Mouse (Mus musculus) liver, embryonic 11.5 days (tissue): ENCODE measurements around the gene Popdc3. TPM values are rescaled to one million over a fixed set of nuclear protein-coding genes. Genes with fewer than 3 reads are reported as not detected.
"Not testable (repeated sequence)": the region's sequence is repeated elsewhere in the genome, so short reads cannot be mapped to it uniquely, and the experiment has no call there.

Experiments used
- ATAC-seq: fragments of 200-750 bp; cut with Nextera tagmentation; replicated peaks from 2 replicates; pipeline ENCODE4 v1.8.0; 2017; ENCODE audit warnings: moderate number of reproducible peaks, mild to moderate bottlenecking, moderate TSS enrichment, moderate library complexity; ENCODE audit not compliant: low FRiP score
- DNase-seq: peaks from one replicate; pipeline ENCODE4 v3.0.0-alpha.2; 2017; ENCODE audit warnings: low spot score
- H3K27ac ChIP-seq: fragments of 300-500 bp; sonication (generic); 2 replicates; pipeline ENCODE4 v1.5.1; 2014; ENCODE audit warnings: mild to moderate bottlenecking, low read depth, low read length, control low read depth
- H3K27me3 ChIP-seq: fragments of 300-500 bp; sonication (generic); replicated peaks from 2 replicates; pipeline ENCODE4 v1.6.1; 2014; ENCODE audit warnings: low read length, mixed read lengths; ENCODE audit not compliant: control insufficient read depth, insufficient read depth
- H3K36me3 ChIP-seq: fragments of 300-500 bp; sonication (generic); 2 replicates; pipeline ENCODE4 v1.6.1; 2014; ENCODE audit warnings: mild to moderate bottlenecking, low read length, moderate library complexity, mixed read lengths; ENCODE audit not compliant: control insufficient read depth, insufficient read depth
- H3K4me1 ChIP-seq: fragments of 300-500 bp; sonication (generic); replicated peaks from 2 replicates; pipeline ENCODE4 v1.6.1; 2014; ENCODE audit warnings: low read length, mixed read lengths; ENCODE audit not compliant: control insufficient read depth, insufficient read depth
- H3K4me2 ChIP-seq: fragments of 300-500 bp; sonication (generic); 2 replicates; pipeline ENCODE4 v1.6.1; 2014; ENCODE audit warnings: mild to moderate bottlenecking, control low read depth, moderate library complexity
- H3K4me3 ChIP-seq: fragments of 300-500 bp; sonication (generic); 2 replicates; pipeline ENCODE4 v1.5.1; 2014; ENCODE audit warnings: low read depth, low read length, control low read depth
- H3K9ac ChIP-seq: fragments of 300-500 bp; sonication (generic); 2 replicates; pipeline ENCODE4 v1.6.1; 2014; ENCODE audit warnings: low read depth, low read length, control low read depth
- H3K9me3 ChIP-seq: fragments of 300-500 bp; sonication (generic); 2 replicates; pipeline ENCODE4 v1.6.1; 2016; ENCODE audit warnings: low read length, inconsistent platforms, mixed read lengths; ENCODE audit not compliant: control insufficient read depth
- WGBS: fragments of 180-500 bp; shearing (Covaris S2); extraction: QIAGEN DNeasy Blood & Tissue Kit; methylation state at CpG from one replicate; pipeline ENCODE4 v1.1.7; 2014; 5-methylcytosine and 5-hydroxymethylcytosine counted together
- polyA plus RNA-seq: library from polyadenylated mRNA; unstranded; fragments of >200 nt; fragmentation: Nextera tagmentation; extraction: Ambion mirVana; gene quantifications from 2 replicates; pipeline ENCODE4 v1.2.1, GENCODE M21; 2014

The Popdc3 gene
- polyA plus RNA-seq, 1 experiment from 2014 or later: 0.34 TPM

GRCm38 (mm10) chr10:45288351-45288750, 110.5 kb downstream of the Popdc3 start:
- DNase-seq: no peak
- peaks cover 4% of the 10 kb centered on the region; the same call in 1 of the 2 replicates for H3K4me1 ChIP-seq
- H3K4me2 ChIP-seq: no peak overlapping the region
- H3K36me3 ChIP-seq: no peaks in the 10 kb centered on the region
- 38% methylated on average over 7 of the region's 7 CpGs for WGBS
- H3K27ac ChIP-seq: no peak overlapping the region
- H3K9me3 ChIP-seq: no peaks in the 10 kb centered on the region
- peaks cover 21% of the 10 kb centered on the region for H3K27me3 ChIP-seq
- H3K4me3 ChIP-seq: no peak overlapping the region
- H3K9ac ChIP-seq: no peak overlapping the region
- ATAC-seq: no peak

- peaks cover 21% of the 10 kb centered on the region for H3K27me3 ChIP-seq
- H3K4me3 ChIP-seq: peak overlapping the region; percentile 57
- no peak for ATAC-seq
- H3K27ac ChIP-seq: no peak overlapping the region
- H3K9ac ChIP-seq: 0 out of 2 replicates have a peak overlapping the region, but pooled peaks have one; percentile 20
- no peaks in the 10 kb centered on the region for H3K36me3 ChIP-seq
- WGBS: 2% methylated on average over 71 of the region's 71 CpGs
- H3K9me3 ChIP-seq: no peaks in the 10 kb centered on the region
- peaks cover 4% of the 10 kb centered on the region; the same call in 1 of the 2 replicates for H3K4me1 ChIP-seq
- peak; percentile 55 for DNase-seq
- H3K4me2 ChIP-seq: peak overlapping the region; percentile 87
Measured at GRCm38 (mm10) chr10:45289218-45290105, 111.6 kb downstream of the Popdc3 start.

GRCm38 (mm10) chr10:45290618-45291017, 112.7 kb downstream of the Popdc3 start:
- no peak overlapping the region for H3K4me3 ChIP-seq

GRCm38 (mm10) chr10:45292159-45292558, 114.3 kb downstream of the Popdc3 start:
- not testable (repeated sequence) for H3K9ac ChIP-seq, H3K36me3 ChIP-seq
- WGBS: 57% methylated on average over 4 of the region's 4 CpGs

More at GRCm38 (mm10) chr10:45290618-45291017, 112.7 kb downstream of the Popdc3 start:
- ATAC-seq (no peak), DNase-seq (no peak)
- H3K36me3 ChIP-seq: no peaks in the 10 kb centered on the region
- no peak overlapping the region for H3K27ac ChIP-seq
- 56% methylated on average over 5 of the region's 5 CpGs for WGBS
- H3K9ac ChIP-seq: no peak overlapping the region
- peaks cover 4% of the 10 kb centered on the region; the same call in 1 of the 2 replicates for H3K4me1 ChIP-seq
- H3K27me3 ChIP-seq: peaks cover 21% of the 10 kb centered on the region
- H3K9me3 ChIP-seq: no peaks in the 10 kb centered on the region
- no peak overlapping the region for H3K4me2 ChIP-seq

GRCm38 (mm10) chr10:45295093-45295492, 117.2 kb downstream of the Popdc3 start:
- no peak overlapping the region for H3K27ac ChIP-seq
- H3K27me3 ChIP-seq: peaks cover 3% of the 10 kb centered on the region; the same call in 1 of the 2 replicates
- no peak overlapping the region for H3K4me2 ChIP-seq
- H3K9ac ChIP-seq: no peak overlapping the region
- 82% methylated on average over 5 of the region's 5 CpGs for WGBS
- H3K36me3 ChIP-seq: no peaks in the 10 kb centered on the region
- DNase-seq (no peak), ATAC-seq (no peak)
- no peaks in the 10 kb centered on the region for H3K9me3 ChIP-seq
- H3K4me3 ChIP-seq: no peak overlapping the region
- no peaks in the 10 kb centered on the region for H3K4me1 ChIP-seq

More at GRCm38 (mm10) chr10:45292159-45292558, 114.3 kb downstream of the Popdc3 start:
- not testable (repeated sequence) for H3K27ac ChIP-seq, H3K9me3 ChIP-seq, H3K4me3 ChIP-seq, ATAC-seq, H3K4me2 ChIP-seq, H3K4me1 ChIP-seq, DNase-seq
- H3K27me3 ChIP-seq: peaks cover 21% of the 10 kb centered on the region

- H3K4me3 ChIP-seq: no peak overlapping the region
- no peak overlapping the region for H3K4me2 ChIP-seq
- H3K27me3 ChIP-seq: no peaks in the 10 kb centered on the region
- H3K36me3 ChIP-seq: no peaks in the 10 kb centered on the region
- DNase-seq (no peak), ATAC-seq (no peak)
- no peaks in the 10 kb centered on the region for H3K9me3 ChIP-seq
- no peak overlapping the region for H3K27ac ChIP-seq
- H3K4me1 ChIP-seq: no peaks in the 10 kb centered on the region
- WGBS: 73% methylated on average over 6 of the region's 6 CpGs
- no peak overlapping the region for H3K9ac ChIP-seq
Measured at GRCm38 (mm10) chr10:45298503-45298902, 120.6 kb downstream of the Popdc3 start.

- H3K9me3 ChIP-seq: no peaks in the 10 kb centered on the region
- no peak overlapping the region for H3K4me3 ChIP-seq
- no peak overlapping the region for H3K4me2 ChIP-seq
- ATAC-seq (no peak), DNase-seq (no peak)
- H3K4me1 ChIP-seq: no peaks in the 10 kb centered on the region
- no peaks in the 10 kb centered on the region for H3K36me3 ChIP-seq
- no peak overlapping the region for H3K9ac ChIP-seq
- WGBS: 74% methylated on average over 4 of the region's 4 CpGs
- no peaks in the 10 kb centered on the region for H3K27me3 ChIP-seq
- H3K27ac ChIP-seq: no peak overlapping the region
Measured at GRCm38 (mm10) chr10:45299509-45299908, 121.6 kb downstream of the Popdc3 start.

- 54% methylated on average over 14 of the region's 14 CpGs for WGBS
- Histone ChIP-seq H3K4me1 (no peaks in the 10 kb centered on the region), H3K27me3 (no peaks in the 10 kb centered on the region), H3K27ac (no peak overlapping the region), H3K4me3 (no peak overlapping the region), H3K4me2 (no peak overlapping the region), H3K9ac (no peak overlapping the region), H3K9me3 (no peaks in the 10 kb centered on the region), H3K36me3 (no peaks in the 10 kb centered on the region)
- ATAC-seq: no peak
- no peak for DNase-seq
Measured at GRCm38 (mm10) chr10:45303315-45304036, 125.6 kb downstream of the Popdc3 start.
